Mouse (Mus musculus) erythroblast, embryonic 14.5 days (primary cell): ENCODE measurements around the gene Coro6. TPM values are rescaled to one million over a fixed set of nuclear protein-coding genes. Genes with fewer than 3 reads are reported as not detected.
A peak's percentile ranks its signal among the peaks of the same experiment; 100 is the strongest.

Experiments used
- H3K27me3 ChIP-seq: 2 replicates; pipeline ENCODE4 v1.6.1; 2012; ENCODE audit warnings: inconsistent platforms; ENCODE audit not compliant: control insufficient read depth
- H3K36me3 ChIP-seq: 2 replicates; pipeline ENCODE4 v1.6.1; 2012; ENCODE audit warnings: mild to moderate bottlenecking, inconsistent platforms; ENCODE audit not compliant: control insufficient read depth
- H3K4me1 ChIP-seq: 2 replicates; pipeline ENCODE4 v1.6.1; 2012; ENCODE audit warnings: inconsistent platforms; ENCODE audit not compliant: control insufficient read depth
- H3K4me3 ChIP-seq: replicated peaks from 2 replicates; pipeline ENCODE3; 2012; ENCODE audit warnings: moderate library complexity, mild to moderate bottlenecking, inconsistent platforms
- H3K9me3 ChIP-seq: 2 replicates; pipeline ENCODE4 v1.6.1; 2012; ENCODE audit warnings: low read length, inconsistent platforms, mixed read lengths; ENCODE audit not compliant: control insufficient read depth
- GATA1 ChIP-seq: IDR thresholded peaks from 2 replicates; pipeline ENCODE4 v1.6.1; 2012; ENCODE audit warnings: low read length, inconsistent platforms, mixed read lengths
- TAL1 ChIP-seq: IDR thresholded peaks from 3 replicates; pipeline ENCODE4 v1.6.1; 2012; ENCODE audit warnings: low read length, inconsistent platforms, mixed read lengths
- polyA plus RNA-seq: library from polyadenylated mRNA; stranded (reverse); fragments of >175 nt; gene quantifications from 2 replicates; pipeline ENCODE4 v1.2.3, GENCODE M21; 2012

Gene Coro6
- polyA plus RNA-seq, 1 experiment, result not detected

DNA sequence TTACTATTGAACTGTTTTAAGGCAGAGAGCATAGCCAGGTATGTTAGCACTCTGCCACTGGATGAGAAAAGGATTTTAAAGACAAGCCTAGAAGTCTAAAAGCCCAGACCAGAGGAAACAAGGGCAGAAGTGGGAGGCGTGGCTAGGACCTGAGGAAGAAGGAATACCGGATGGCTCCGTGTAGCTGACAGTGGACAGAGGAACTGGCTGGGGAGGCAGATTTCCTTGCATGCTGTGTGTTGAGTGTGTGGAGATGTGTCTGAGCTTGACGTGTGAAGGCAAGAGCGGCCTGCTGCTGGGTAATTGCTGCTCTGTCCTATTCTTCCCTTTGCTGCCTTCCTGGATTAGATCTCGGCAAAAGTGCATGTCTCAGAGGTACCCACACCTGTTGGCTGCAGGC, 40.3 kb downstream of the Coro6 start:
- Histone ChIP-seq H3K4me3 (no peak overlapping the region), H3K4me1 (peaks cover 16% of the 10 kb centered on the region), H3K36me3 (peaks cover 78% of the 10 kb centered on the region), H3K27me3 (no peaks in the 10 kb centered on the region), H3K9me3 (no peaks in the 10 kb centered on the region)
- TF ChIP-seq GATA1 (no peak), TAL1 (no peak)

DNA sequence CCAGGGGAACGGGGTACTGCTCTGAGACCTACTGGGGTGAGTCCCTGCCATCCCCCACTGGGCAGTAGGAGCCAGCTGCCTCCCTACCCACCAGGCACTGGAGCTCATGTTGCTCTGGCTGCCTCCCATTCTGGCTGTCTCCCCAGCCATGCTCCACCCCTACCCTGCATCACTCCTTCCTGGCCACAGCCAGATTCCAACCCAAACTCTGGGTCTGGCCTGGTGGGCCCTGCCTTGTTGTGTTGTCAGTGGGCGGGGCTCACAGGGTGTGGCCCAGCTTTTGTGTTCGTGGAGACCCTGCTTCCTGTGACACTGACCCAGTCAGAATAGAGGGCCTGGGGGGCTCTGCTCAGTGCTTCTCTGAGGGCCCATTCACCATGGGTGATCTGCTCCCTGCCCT, 41.3 kb downstream of the Coro6 start:
- TF ChIP-seq GATA1 (no peak), TAL1 (no peak)
- Histone ChIP-seq H3K4me1 (peaks cover 20% of the 10 kb centered on the region), H3K9me3 (no peaks in the 10 kb centered on the region), H3K36me3 (peaks cover 80% of the 10 kb centered on the region), H3K27me3 (no peaks in the 10 kb centered on the region), H3K4me3 (no peak overlapping the region)

DNA sequence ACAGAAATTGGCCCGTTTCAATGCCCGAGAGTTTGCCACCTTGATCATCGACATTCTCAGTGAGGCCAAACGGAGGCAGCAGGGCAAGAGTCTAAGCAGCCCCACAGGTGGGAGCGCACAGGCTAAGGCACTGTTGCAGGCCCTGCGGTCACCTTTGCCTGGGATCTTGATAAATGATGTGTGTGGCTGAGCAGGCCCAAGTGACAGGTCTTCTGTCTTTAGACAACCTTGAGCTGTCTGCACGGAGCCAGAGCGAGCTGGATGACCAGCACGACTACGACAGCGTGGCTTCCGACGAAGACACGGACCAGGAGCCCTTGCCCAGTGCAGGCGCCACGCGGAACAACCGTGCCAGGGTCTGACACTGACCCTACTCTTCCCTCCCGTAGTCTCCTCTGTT, 42.2 kb downstream of the Coro6 start:
- H3K36me3 ChIP-seq, result peaks cover 74% of the 10 kb centered on the region

GRCm38 (mm10) chr11:77505291-77505980, 43.2 kb downstream of the Coro6 start:
- peaks cover 64% of the 10 kb centered on the region for H3K36me3 ChIP-seq
- H3K27me3 ChIP-seq, result no peaks in the 10 kb centered on the region; the same call in 1 of the 2 replicates
- no peaks in the 10 kb centered on the region for H3K9me3 ChIP-seq
- H3K4me3 ChIP-seq, result no peak overlapping the region
- no peak for TF ChIP-seq TAL1
- H3K4me1 ChIP-seq, result peaks cover 20% of the 10 kb centered on the region

More for the DNA sequence above, 42.2 kb downstream of the Coro6 start:
- H3K9me3 ChIP-seq, result no peaks in the 10 kb centered on the region
- no peak overlapping the region for H3K4me3 ChIP-seq
- H3K4me1 ChIP-seq, result peaks cover 22% of the 10 kb centered on the region
- TF ChIP-seq TAL1 (no peak), GATA1 (no peak)
- no peaks in the 10 kb centered on the region; the same call in 1 of the 2 replicates for H3K27me3 ChIP-seq

GRCm38 (mm10) chr11:77506273-77506672, 44.1 kb downstream of the Coro6 start:
- TF ChIP-seq TAL1 (no peak), GATA1 (no peak)
- peaks cover 56% of the 10 kb centered on the region for H3K36me3 ChIP-seq
- H3K9me3 ChIP-seq, result no peaks in the 10 kb centered on the region
- H3K4me3 ChIP-seq, result no peak overlapping the region
- H3K4me1 ChIP-seq, result peaks cover 14% of the 10 kb centered on the region
- H3K27me3 ChIP-seq, result no peaks in the 10 kb centered on the region; the same call in 1 of the 2 replicates

DNA sequence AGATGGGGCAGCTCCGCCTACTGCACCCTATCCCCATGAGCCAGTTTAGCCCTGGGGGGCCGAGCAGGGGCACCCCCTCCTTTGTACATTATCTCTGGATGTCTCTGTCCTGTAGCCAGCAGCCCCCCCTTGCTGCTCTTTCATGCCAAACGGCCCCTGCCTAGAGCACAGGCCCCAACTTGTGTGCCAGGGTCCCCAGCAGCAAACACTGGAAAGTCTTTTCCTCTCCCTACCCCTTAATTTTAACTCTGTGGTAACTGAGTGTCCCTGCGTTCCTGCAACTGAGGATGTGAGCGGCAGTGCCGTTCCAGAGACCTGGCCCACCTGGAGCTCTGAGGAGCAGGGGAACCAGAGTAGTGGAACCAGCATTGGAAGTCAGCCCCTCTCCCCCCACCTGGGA, 44.7 kb downstream of the Coro6 start:
- no peak for TF ChIP-seq GATA1
- no peak for TF ChIP-seq TAL1
- no peaks in the 10 kb centered on the region; the same call in 1 of the 2 replicates for H3K27me3 ChIP-seq
- H3K4me1 ChIP-seq, result peaks cover 14% of the 10 kb centered on the region
- H3K36me3 ChIP-seq, result peaks cover 55% of the 10 kb centered on the region
- H3K4me3 ChIP-seq, result no peak overlapping the region
- no peaks in the 10 kb centered on the region for H3K9me3 ChIP-seq

DNA sequence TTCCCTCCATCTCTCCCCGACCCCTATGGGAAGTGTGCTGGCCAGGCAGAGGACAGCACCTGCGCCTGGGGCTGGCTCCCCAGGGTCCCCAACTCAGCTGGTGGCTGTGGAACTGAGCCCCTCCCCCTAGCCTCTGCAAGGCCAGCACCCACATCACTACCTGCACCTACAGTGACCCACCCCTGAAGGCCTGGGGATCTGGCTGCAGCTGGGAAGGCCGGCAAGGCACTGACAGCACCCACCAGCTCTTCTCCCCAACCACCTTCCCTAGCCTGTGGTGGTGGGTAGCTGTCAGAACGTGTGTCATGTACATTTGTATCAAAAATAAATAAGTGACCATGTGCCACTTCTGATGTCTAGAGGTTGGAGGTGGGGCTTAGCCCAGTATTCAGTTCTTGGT, 45.2 kb downstream of the Coro6 start:
- Histone ChIP-seq H3K27me3 (peaks cover 2% of the 10 kb centered on the region), H3K9me3 (no peaks in the 10 kb centered on the region), H3K4me3 (no peak overlapping the region), H3K4me1 (peaks cover 17% of the 10 kb centered on the region), H3K36me3 (peaks cover 53% of the 10 kb centered on the region)
- TF ChIP-seq GATA1 (no peak), TAL1 (no peak)

DNA sequence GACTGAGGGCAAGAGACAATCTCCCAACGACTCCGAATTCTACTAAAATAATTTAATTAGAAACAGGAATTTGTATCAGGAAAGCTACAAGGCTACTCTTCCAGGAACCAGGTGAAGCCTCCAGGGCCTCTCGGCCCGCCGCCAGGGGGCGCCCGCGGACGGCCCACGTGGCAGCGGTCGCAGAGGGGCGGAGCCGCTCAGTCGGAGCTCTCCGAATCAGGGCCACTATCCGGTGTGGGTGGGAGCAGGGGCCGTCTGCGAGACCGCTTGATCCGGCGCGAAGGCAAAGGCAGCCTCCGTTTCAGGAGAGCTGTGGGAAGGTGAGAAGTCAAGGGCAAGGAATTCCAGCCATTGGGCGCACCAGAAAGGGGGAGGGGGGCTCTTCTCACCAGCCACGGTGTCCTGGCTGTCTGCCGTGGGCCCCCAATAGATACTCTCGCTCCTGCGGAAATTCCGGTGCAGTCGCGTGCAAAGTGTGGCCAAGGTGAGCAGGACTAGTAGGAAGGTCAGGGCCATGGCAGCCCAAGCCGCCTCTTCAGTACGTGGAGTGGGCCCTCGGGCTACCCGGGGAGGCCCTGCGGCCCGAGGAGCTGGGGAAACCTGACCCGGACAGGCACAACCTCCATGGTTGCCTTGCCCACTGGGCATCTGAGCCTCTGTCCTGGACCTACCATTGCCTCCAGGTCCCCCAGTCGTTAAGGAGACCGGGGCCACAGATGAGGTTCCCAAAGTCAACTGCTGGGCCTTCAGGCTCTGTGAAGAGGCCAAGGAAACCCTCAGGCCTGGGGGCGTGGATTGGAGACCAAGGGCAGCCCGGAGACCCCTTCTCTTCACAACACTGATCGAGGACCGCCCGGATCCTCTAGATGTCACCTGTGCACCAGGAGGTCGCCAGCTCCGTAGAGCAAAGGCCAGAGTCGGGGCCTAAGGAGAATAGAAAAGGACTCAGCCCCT, 46.1 kb downstream of the Coro6 start:
- H3K36me3 ChIP-seq, result peaks cover 44% of the 10 kb centered on the region
- TF ChIP-seq TAL1, result no peak
- TF ChIP-seq GATA1, result no peak
- H3K27me3 ChIP-seq, result peaks cover 4% of the 10 kb centered on the region
- no peaks in the 10 kb centered on the region for H3K9me3 ChIP-seq
- peaks cover 26% of the 10 kb centered on the region for H3K4me1 ChIP-seq
- H3K4me3 ChIP-seq, result peak overlapping the region; percentile 45

DNA sequence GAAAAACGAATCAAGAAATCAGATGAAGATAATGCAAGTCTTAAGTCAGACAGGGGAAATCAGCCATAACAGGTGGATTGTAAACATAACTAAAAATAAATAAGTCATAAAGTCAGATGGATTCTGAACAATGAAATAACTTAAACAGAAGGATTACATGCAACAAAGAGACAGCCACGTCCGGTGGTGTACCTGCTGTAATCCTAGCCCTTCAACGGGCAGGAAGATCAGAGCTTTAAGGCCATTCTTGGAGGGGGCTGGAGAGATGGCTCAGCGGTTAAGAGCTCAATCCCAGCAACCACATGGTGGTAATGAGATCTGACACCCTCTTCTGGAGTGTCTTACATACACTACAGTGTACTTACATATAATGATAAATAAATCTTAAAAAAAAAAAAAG, 49.1 kb downstream of the Coro6 start:
- H3K27me3 ChIP-seq, result peaks cover 34% of the 10 kb centered on the region
- no peak overlapping the region for H3K4me3 ChIP-seq
- TF ChIP-seq TAL1, result no peak
- TF ChIP-seq GATA1, result no peak
- peaks cover 14% of the 10 kb centered on the region for H3K36me3 ChIP-seq
- peaks cover 9% of the 10 kb centered on the region for H3K9me3 ChIP-seq
- peaks cover 49% of the 10 kb centered on the region for H3K4me1 ChIP-seq
